Mouse (Mus musculus) right cerebral cortex, postnatal 36 days (tissue): ENCODE measurements at regions not wholly inside any gene's neighbourhood (a gene's known extent, or its start where the extent isn't known, plus 50 kb on each side); places are given as distances from the start of the nearest gene placed in this dataset.

Experiments
- DNase-seq, 2 experiments: peaks; one replicate each; pipeline ENCODE4 v3.0.0; 2022; ENCODE audit warnings: low spot score in 2 of 2, mixed read lengths in 1 of 2

DNA sequence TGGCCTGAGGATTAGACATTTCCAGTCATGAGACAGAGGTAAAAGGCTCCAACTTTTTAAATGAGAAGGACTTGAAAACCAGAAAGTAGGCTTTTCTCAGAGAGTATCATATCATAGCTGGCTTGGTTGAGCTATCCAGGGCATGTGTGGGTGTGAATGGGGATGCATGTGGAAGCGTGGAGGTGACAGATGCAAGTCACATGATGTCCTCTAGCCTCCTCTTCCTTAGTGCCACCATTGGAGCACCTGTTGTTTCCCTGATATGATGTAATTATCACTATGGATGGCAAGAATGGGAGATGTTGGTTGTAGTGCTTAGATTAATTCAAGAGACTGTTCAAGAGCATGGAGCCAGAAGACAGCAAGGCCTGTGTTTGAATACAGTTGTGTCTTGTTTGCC, 510.0 kb downstream of the Ccdc171 start:
- DNase-seq: no peak

GRCm38 (mm10) chr4:84037535-84037934, 512.2 kb downstream of the Ccdc171 start:
- DNase-seq: no peak

GRCm38 (mm10) chr4:84050243-84050642, 524.9 kb downstream of the Ccdc171 start:
- DNase-seq: no peak

- DNase-seq: no peak
These were observed 531.6 kb downstream of the Ccdc171 start for GRCm38 (mm10) chr4:84056863-84057502.

DNA sequence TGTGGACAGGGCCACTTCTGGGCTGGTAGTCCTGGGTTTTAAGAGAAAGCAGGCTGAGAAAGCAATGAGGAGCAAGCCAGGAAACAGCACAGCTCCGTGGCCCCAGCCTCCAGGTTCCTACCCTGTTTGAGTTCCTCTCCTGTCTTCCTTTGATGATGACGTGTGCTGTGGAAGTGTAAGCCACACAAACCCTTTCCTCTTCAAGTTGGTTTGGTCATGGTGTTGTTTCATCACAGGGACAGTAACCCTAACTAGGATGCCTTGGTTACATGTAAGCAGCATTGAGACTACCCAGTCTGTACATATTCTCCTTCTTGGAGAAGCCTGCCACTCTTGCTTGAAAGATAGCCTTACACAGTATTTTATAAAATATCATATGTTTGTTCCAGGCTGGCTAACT, 534.8 kb downstream of the Ccdc171 start:
- no peak for DNase-seq

DNA sequence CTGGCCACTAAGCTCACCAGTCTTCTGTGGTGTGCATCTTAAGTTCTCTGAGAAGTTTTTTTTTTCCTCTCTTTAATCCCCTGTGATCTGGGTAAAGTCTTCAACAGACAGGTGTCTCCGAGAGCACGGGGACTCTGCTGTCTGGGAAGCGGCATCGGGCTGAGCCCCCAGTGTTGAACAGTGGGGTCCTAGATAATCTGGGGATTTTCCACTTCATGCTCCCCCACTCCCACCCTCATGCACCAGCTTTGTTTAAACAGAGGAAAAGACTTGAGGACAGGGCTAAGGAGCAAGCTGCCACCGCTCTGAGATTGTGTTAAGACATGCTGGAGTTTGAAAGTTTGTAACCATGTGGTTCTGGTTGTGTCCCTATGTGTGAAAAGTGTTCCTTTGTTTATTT, 538.4 kb downstream of the Ccdc171 start:
- no peak for DNase-seq

DNA sequence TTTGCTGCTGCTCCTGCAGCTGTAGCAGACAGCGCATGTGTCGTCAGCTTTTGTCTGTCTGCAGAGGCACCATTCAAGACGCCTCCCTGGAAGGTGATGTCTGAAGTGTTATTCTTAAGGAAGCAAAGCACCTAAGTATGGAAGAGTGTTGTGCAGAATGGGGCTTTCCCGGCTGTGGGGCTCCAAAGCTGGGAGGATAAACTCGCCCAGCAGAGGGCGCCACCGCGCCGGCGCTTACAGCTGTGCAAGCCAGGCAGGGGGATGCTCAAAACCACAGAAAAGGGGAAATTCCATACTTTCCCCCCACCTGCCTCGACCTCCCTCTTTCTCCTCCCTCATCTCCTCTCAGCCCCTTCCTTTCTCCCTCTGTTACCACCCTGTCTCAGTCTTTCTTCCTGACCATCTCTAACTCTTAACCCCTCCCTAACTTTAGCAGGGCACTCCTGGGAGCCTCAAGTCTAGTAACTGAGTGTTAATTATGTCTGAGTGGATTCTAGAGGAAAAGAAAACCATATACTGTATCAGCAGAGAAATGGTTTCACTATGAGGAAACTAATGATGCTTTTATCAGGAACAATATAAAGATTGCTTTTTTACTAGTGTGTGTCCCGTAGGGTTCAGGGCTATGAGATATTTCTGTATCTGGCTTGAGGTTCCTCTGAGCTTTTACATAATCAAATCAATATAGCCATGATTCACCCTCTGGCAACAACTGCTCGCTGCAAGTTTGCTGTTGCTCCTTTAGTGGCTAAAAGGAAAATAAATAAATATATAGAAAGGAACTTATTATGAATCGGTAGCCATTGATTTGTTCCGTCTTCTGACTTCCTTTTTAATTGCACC, 539.5 kb downstream of the Ccdc171 start:
- DNase-seq: peak; percentile 39 to 60

DNA sequence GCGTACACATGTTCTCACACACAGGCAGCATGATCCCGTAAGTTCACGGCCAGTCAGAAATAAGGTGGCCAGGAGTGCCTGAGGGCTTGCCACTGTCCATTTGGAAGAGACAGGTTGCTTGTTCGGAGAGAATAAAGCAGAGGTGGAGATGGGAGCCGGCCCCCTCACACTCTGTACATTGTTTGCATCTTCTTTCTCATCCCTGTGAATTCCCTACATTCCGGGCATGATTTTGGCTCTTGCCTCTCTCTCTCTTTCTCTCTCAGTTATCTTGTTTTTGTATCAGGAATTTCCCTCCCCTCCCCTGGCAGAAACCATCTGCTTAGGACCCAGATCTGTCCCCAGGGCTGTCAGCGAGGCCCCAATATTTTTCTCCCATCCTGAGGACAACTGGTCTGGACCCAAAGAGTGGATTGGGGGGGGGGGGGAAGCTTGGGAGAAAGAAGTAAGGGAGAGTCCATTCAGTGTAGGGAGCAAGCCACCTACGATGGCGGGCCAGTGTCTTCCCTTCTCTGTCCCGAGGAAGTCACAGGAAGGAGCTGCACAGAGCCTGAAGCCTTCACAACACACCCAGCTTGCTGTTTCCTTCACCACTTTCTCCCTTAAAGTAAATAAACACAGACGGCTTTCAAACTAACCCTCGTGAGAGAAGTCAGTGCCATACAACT, 540.2 kb downstream of the Ccdc171 start:
- DNase-seq: no peak

GRCm38 (mm10) chr4:84067931-84068575, 542.7 kb downstream of the Ccdc171 start:
- DNase-seq: no peak

GRCm38 (mm10) chr4:84068947-84069663, 543.8 kb downstream of the Ccdc171 start:
- no peak for DNase-seq

GRCm38 (mm10) chr4:84069681-84070080, 544.3 kb downstream of the Ccdc171 start:
- DNase-seq: no peak

DNA sequence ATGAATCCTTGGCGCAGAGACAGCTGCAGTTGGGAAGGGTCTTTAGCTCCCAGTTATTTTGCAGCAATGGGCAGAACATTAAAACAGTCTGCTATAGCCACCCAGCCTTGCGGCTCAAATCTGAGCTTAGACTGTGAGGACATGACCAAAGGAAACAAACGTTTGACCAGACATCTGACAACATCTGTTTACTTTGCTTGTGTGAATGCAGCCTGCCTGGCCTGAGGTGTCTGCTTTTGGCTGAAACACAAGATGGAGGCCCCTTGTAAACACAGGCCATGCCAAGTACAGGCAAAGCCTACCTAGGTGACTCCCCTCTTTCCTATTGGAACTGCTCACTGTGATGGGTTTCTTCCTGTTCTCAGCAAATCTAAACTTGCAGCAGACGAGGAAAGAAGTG, 544.7 kb downstream of the Ccdc171 start:
- DNase-seq: no peak

- no peak for DNase-seq
These were observed 546.8 kb downstream of the Ccdc171 start for GRCm38 (mm10) chr4:84072096-84072495.

DNA sequence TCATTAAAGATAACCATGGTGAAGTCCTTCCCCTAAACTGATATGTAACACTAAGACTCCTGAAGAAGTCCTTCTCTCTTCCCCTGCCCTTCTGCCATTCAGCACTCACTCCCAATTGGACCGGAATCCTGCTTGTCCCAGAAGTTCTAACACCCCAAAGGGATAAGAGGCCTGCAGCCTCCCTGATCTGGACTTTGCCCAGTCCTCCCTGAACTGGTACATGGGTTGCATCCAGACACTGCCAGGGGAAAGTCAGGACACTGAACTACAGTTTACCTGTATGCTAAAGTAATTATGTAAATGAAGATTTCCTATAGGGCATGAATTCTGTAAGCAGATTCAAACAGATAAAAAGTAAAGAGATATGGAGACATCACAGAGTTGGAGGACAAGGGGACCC, 551.2 kb downstream of the Ccdc171 start:
- no peak for DNase-seq

DNA sequence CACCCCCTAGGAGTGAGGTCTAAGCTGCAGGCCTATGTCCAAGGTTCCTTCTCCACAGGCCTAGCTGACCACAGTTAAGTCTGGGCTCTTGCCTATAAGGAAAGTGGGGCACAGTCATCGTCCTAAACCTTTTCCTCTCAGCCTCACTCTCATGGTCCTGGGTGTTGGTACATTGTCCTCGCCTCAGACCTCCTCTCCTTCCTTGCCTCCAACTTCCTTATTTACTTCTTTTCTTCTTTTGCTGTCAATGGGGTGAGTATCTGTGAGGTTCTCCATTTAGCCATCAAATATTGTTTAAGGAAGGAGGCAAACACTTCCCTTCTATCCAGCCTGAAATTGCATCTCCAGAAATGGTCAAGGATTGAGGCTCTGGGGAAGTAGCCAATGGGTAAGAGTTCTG, 554.2 kb downstream of the Ccdc171 start:
- DNase-seq: no peak

DNA sequence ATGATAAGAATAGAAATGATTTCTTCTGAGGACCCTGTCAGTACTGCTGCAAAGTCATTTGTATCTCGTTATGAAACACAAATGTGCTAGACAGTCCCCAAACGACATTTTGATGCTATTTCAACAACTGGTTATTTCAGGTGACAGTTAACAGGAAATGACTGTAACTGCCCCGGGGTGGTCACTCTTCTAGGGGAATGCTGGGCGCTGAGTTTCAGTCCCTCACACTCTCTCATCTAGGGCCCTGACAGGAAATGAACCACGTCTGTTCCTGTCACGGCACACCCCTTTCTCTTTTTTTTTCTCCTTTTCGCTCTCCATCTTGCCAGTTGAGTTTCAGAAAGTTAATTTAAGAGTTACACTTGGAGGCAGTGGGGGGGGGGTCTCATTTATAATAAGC, 556.2 kb downstream of the Ccdc171 start:
- DNase-seq: no peak

DNA sequence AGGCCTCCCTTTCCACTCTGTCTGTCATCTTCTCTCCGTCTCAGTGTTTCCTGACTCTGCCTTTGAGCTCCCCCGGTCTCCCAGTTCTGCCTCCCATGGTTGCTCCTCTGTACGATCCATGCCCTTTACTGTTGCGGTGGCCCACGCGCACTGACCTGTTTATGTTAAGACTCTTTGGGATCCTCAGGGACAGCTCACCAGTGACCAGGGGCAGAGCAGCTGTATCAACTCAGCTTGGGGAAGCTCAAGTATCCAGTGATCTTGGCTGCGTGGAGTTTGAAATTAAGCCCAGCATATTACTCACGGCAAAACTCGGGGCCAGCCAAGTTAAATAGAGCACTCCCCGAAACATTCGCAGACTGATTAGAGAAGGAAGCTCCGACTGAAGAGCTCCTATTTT, 562.8 kb downstream of the Ccdc171 start:
- DNase-seq: no peak

- DNase-seq: no peak
These were observed 567.2 kb downstream of the Ccdc171 start for GRCm38 (mm10) chr4:84092509-84092908.

DNA sequence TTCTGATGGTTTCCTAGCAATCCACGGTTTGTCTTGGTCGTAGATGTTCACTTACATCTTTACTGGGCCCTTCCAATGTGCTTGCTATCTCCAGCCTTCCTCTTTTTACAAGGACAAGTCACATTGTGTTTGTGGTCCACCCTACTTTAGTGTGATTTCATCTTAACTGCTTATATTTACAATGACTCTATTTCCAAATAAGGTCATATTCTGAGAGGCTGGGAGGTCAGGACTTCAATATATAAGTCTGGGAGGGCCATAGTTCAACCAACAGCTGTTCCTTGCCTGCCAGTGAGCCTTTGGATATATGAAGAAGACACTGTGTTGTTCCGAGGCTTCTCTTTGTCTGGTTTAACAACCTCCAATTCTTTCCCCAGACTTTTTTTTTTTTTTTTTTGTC, 569.9 kb downstream of the Ccdc171 start:
- DNase-seq: no peak

DNA sequence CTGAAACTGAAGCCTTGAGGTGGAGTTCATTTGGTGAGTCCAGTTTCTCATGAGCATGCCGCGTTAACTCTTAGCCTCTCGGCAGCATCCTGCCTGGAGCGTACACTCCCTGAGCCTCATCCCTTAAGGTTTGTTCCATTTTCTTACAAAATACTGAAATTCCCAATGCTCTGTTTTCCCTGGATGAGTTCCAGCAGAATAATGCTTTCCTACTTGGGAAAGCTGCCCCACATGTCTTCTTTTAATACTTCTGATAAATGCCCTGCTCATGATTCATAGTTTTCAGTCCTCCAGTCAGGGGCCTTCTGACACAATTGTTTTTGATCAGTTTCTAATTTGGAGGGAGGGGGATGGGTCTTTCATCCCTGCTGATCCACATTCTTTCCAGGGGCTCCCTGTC, 570.7 kb downstream of the Ccdc171 start:
- no peak for DNase-seq

DNA sequence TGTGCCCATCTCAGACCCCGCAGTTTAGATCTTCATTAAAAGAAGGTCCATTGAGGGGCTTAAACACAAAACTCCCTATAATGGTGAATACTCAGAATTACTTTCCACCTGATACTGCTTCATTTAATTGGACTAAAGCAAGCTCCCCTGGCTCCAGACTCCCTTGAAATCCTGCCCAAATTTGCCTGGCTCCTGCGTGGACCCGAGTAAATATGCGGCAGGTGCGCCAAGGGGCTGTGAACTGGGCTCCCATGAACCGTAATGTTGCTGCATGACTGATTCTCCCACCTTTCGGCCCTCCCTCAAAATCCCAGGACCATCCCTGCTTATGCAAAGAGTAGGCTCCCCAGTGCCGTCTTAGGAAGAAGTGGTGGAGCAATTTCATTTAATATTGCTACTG, 573.7 kb downstream of the Ccdc171 start:
- DNase-seq: no peak

GRCm38 (mm10) chr4:84101923-84102322, 573.2 kb downstream of the Bnc2 start:
- no peak for DNase-seq
